Mouse (Mus musculus) kidney, postnatal 0 days (tissue): ENCODE measurements around the gene Snx15. TPM values are rescaled to one million over a fixed set of nuclear protein-coding genes. Genes with fewer than 3 reads are reported as not detected.

Experiments used
- ATAC-seq: fragments of 200-750 bp; cut with Nextera tagmentation; replicated peaks from 2 replicates; pipeline ENCODE4 v1.8.0; 2017; ENCODE audit warnings: low read depth, moderate number of reproducible peaks, moderate TSS enrichment, moderate library complexity; ENCODE audit not compliant: low FRiP score
- DNase-seq: peaks from one replicate; pipeline ENCODE4 v3.0.0-alpha.2; 2016; ENCODE audit warnings: low spot score
- H3K27ac ChIP-seq: fragments of 300-500 bp; sonication (generic); 2 replicates; pipeline ENCODE4 v1.5.1; 2014; ENCODE audit warnings: mild to moderate bottlenecking
- H3K27me3 ChIP-seq: fragments of 300-500 bp; sonication (generic); 2 replicates; pipeline ENCODE4 v1.6.1; 2014; ENCODE audit warnings: low read length, mixed read lengths; ENCODE audit not compliant: insufficient read depth
- H3K36me3 ChIP-seq: fragments of 300-500 bp; sonication (generic); 2 replicates; pipeline ENCODE4 v1.6.1; 2014; ENCODE audit warnings: low read length, mixed read lengths; ENCODE audit not compliant: insufficient read depth
- H3K4me1 ChIP-seq: fragments of 300-500 bp; sonication (generic); replicated peaks from 2 replicates; pipeline ENCODE4 v1.6.1; 2014; ENCODE audit warnings: antibody characterized with exemption, low read length, mixed read lengths; ENCODE audit not compliant: insufficient read depth
- H3K4me2 ChIP-seq: fragments of 300-500 bp; sonication (generic); 2 replicates; pipeline ENCODE4 v1.6.1; 2014; ENCODE audit warnings: mild to moderate bottlenecking, low read length, moderate library complexity, mixed read lengths
- H3K4me3 ChIP-seq: fragments of 300-500 bp; sonication (generic); replicated peaks from 2 replicates; pipeline ENCODE4 v1.5.1; 2014; ENCODE audit warnings: low read depth, low read length
- H3K9ac ChIP-seq: fragments of 300-500 bp; sonication (generic); 2 replicates; pipeline ENCODE4 v1.6.1; 2014; ENCODE audit warnings: low read depth, low read length
- H3K9me3 ChIP-seq: fragments of 300-500 bp; sonication (generic); replicated peaks from 2 replicates; pipeline ENCODE4 v1.6.1; 2016; ENCODE audit warnings: low read length, inconsistent platforms, mixed read lengths
- CTCF ChIP-seq: IDR thresholded peaks from 2 replicates; pipeline ENCODE4 v1.5.1; 2016; ENCODE audit warnings: antibody characterized with exemption, low read depth, mild to moderate bottlenecking, moderate library complexity
- WGBS: fragments of 180-500 bp; shearing (Covaris S2); extraction: QIAGEN DNeasy Blood & Tissue Kit; methylation state at CpG from one replicate; pipeline ENCODE4 v1.1.7; 2014; 5-methylcytosine and 5-hydroxymethylcytosine counted together
- polyA plus RNA-seq: library from polyadenylated mRNA; unstranded; fragments of >200 nt; fragmentation: Nextera tagmentation; extraction: Ambion mirVana; gene quantifications from 2 replicates; pipeline ENCODE4 v1.2.1, GENCODE M21; 2015

The Snx15 gene
- polyA plus RNA-seq, 1 experiment from 2014 or later = 26.5 TPM

- TF ChIP-seq CTCF = peak; percentile 44
- Histone ChIP-seq H3K4me1 (no peaks in the 10 kb centered on the region), H3K36me3 (no peaks in the 10 kb centered on the region), H3K9me3 (no peaks in the 10 kb centered on the region), H3K4me2 (no peak overlapping the region), H3K9ac (no peak overlapping the region), H3K27me3 (no peaks in the 10 kb centered on the region), H3K27ac (no peak overlapping the region), H3K4me3 (no peak overlapping the region)
- WGBS = 57% methylated on average over 8 of the region's 8 CpGs
- ATAC-seq = peak; percentile 52; the same call in 1 of the 2 replicates
- DNase-seq = no peak
Observed at GRCm38 (mm10) chr19:6156372-6156771, 28.3 kb upstream of the Snx15 start.

GRCm38 (mm10) chr19:6155174-6155573 lies 27.1 kb upstream of the Snx15 start:
- no peak overlapping the region for H3K4me2 ChIP-seq
- no peaks in the 10 kb centered on the region for H3K4me1 ChIP-seq
- ATAC-seq (no peak), DNase-seq (peak; percentile 4)
- no peaks in the 10 kb centered on the region for H3K9me3 ChIP-seq
- H3K4me3 ChIP-seq = no peak overlapping the region
- no peak overlapping the region for H3K9ac ChIP-seq
- 58% methylated on average over 9 of the region's 9 CpGs for whole genome bisulfite sequencing
- H3K27ac ChIP-seq = no peak overlapping the region
- H3K36me3 ChIP-seq = no peaks in the 10 kb centered on the region
- H3K27me3 ChIP-seq = no peaks in the 10 kb centered on the region
- no peak for TF ChIP-seq CTCF

- H3K27me3 ChIP-seq = no peaks in the 10 kb centered on the region
- no peak for ATAC-seq
Observed at GRCm38 (mm10) chr19:6144842-6145241, 16.7 kb upstream of the Snx15 start.

GRCm38 (mm10) chr19:6141394-6141749 lies 13.3 kb upstream of the Snx15 start, which contains the start of gene Arl2:
Arl2 (minus strand) TSS chr19:6141548.
- Histone ChIP-seq H3K4me1 (peaks cover 8% of the 10 kb centered on the region; the same call in 1 of the 2 replicates), H3K9ac (peak within 1 kb of the TSS; percentile 81), H3K27me3 (no peaks in the 10 kb centered on the region), H3K4me2 (peak within 1 kb of the TSS; percentile 82), H3K27ac (peak within 1 kb of the TSS; percentile 95), H3K4me3 (peak within 1 kb of the TSS; percentile 71), H3K36me3 (no peaks in the 10 kb centered on the region), H3K9me3 (no peaks in the 10 kb centered on the region)
- DNase-seq = peak; percentile 95
- TF ChIP-seq CTCF = peak; percentile 43
- WGBS = 2% methylated on average over 15 of the region's 15 CpGs
- ATAC-seq = peak; percentile 75

More at GRCm38 (mm10) chr19:6144842-6145241, 16.7 kb upstream of the Snx15 start:
- Histone ChIP-seq H3K27ac (no peak overlapping the region), H3K4me3 (no peak overlapping the region), H3K9ac (no peak overlapping the region), H3K4me2 (no peak overlapping the region), H3K9me3 (no peaks in the 10 kb centered on the region), H3K36me3 (no peaks in the 10 kb centered on the region), H3K4me1 (peaks cover 6% of the 10 kb centered on the region; the same call in 1 of the 2 replicates)
- DNase-seq = no peak
- WGBS = 73% methylated on average over 5 of the region's 5 CpGs
- TF ChIP-seq CTCF = peak; percentile 6; the same call in 1 of the 2 replicates

- peak; percentile 92 for ATAC-seq
- H3K36me3 ChIP-seq = no peaks in the 10 kb centered on the region
- WGBS = under 1% methylated on average over 58 of the region's 68 CpGs
Observed at GRCm38 (mm10) chr19:6140678-6141393, 12.7 kb upstream of the Snx15 start, which contains the start of gene Batf2. Batf2 (plus strand) TSS chr19:6140983.

DNA sequence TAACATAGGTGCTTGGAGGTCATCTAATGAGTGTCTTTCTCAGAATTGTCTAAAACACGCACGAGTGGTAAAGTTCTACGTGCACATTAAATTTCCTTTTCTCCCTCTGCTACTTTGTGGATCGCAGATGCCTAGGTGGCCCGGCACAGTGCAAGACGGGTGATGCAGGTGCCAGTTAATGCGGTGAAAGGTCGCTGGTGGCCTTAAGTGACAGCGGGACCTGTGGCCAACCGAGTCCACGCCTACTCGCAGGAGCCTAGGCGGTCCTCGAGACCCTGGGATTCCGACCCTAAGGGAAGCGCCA lies 12.2 kb upstream of the Snx15 start:
- no peak for TF ChIP-seq CTCF
- no peaks in the 10 kb centered on the region for H3K9me3 ChIP-seq
- peak overlapping the region; percentile 81 for H3K9ac ChIP-seq
- H3K4me1 ChIP-seq = peaks cover 8% of the 10 kb centered on the region; the same call in 1 of the 2 replicates
- peak overlapping the region; percentile 82 for H3K4me2 ChIP-seq
- H3K27ac ChIP-seq = peak overlapping the region; percentile 95
- WGBS = 3% methylated on average over 16 of the region's 16 CpGs
- H3K4me3 ChIP-seq = peak overlapping the region; percentile 71
- ATAC-seq = no peak
- no peaks in the 10 kb centered on the region for H3K36me3 ChIP-seq
- DNase-seq = no peak
- H3K27me3 ChIP-seq = no peaks in the 10 kb centered on the region

More at GRCm38 (mm10) chr19:6140678-6141393, 12.7 kb upstream of the Snx15 start, which contains the start of gene Batf2:
- H3K9ac ChIP-seq = peak within 1 kb of the TSS; percentile 81
- peak; percentile 98 for DNase-seq
- H3K4me2 ChIP-seq = peak within 1 kb of the TSS; percentile 82
- peak within 1 kb of the TSS; percentile 71 for H3K4me3 ChIP-seq
- TF ChIP-seq CTCF = peak; percentile 78
- H3K27me3 ChIP-seq = no peaks in the 10 kb centered on the region
- peak within 1 kb of the TSS; percentile 95 for H3K27ac ChIP-seq
- H3K4me1 ChIP-seq = peaks cover 8% of the 10 kb centered on the region; the same call in 1 of the 2 replicates
- no peaks in the 10 kb centered on the region for H3K9me3 ChIP-seq
